Mouse (Mus musculus) bone marrow macrophage, adult 2 months (primary cell): ENCODE results near the gene Cage1. TPM values are rescaled to one million over a fixed set of nuclear protein-coding genes. Genes with fewer than 3 reads are reported as not detected.

Experiments
- H3K27ac ChIP-seq: 2 replicates; pipeline ENCODE4 v1.5.1; 2012; ENCODE audit warnings: low read depth, low read length; ENCODE audit not compliant: insufficient read depth
- H3K4me1 ChIP-seq: 2 replicates; pipeline ENCODE4 v1.6.1; 2012; ENCODE audit warnings: low read length; ENCODE audit not compliant: control insufficient read depth, insufficient read depth
- H3K4me3 ChIP-seq: 2 replicates; pipeline ENCODE4 v1.5.1; 2012; ENCODE audit warnings: mild to moderate bottlenecking, low read length, moderate library complexity; ENCODE audit not compliant: insufficient read depth
- CTCF ChIP-seq: IDR thresholded peaks from 2 replicates; pipeline ENCODE4 v1.5.1; 2012; ENCODE audit warnings: low read depth, mild to moderate bottlenecking, low read length, moderate library complexity
- POLR2A ChIP-seq: IDR thresholded peaks from 2 replicates; pipeline ENCODE4 v1.6.1; 2012; ENCODE audit warnings: mild to moderate bottlenecking, low read depth, low read length, borderline replicate concordance
- polyA plus RNA-seq: library from polyadenylated mRNA; stranded (reverse); fragments of >200 nt; gene quantifications from 2 replicates; pipeline ENCODE4 v1.2.4, GENCODE M21; 2012; ENCODE audit not compliant: missing spikeins, insufficient read depth, insufficient read length

Cage1 gene
- polyA plus RNA-seq, 1 experiment, result 0.44 TPM

DNA sequence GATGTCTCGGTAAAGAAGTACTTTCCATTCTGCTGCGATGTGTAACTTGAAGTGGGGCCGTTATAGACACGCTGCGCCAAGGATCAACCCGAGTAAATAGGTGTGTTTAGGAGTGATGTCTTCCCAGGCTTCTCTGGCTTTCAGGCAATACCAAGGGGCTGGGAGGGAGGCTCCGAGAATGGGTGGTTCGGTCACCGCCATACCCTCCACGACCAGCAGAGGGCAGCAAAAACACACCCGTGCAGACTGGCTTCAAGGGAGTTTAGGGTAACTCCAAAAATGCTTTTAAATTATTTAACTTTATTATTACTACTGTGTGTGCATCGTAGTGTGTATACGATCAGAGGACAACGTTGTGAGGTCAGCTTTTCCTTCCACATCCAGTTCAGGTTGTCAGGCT is 67.5 kb downstream of the Cage1 start:
- peaks cover 15% of the 10 kb centered on the region for H3K4me1 ChIP-seq
- no peak overlapping the region for H3K4me3 ChIP-seq
- H3K27ac ChIP-seq, result no peak overlapping the region
- TF ChIP-seq CTCF, result peak; percentile 91
- TF ChIP-seq POLR2A, result no peak

- TF ChIP-seq CTCF (no peak), POLR2A (no peak)
- H3K4me3 ChIP-seq, result no peak overlapping the region
- H3K4me1 ChIP-seq, result peaks cover 20% of the 10 kb centered on the region
- H3K27ac ChIP-seq, result no peak overlapping the region
Observed at GRCm38 (mm10) chr13:37967565-37967964, 69.3 kb downstream of the Cage1 start.

DNA sequence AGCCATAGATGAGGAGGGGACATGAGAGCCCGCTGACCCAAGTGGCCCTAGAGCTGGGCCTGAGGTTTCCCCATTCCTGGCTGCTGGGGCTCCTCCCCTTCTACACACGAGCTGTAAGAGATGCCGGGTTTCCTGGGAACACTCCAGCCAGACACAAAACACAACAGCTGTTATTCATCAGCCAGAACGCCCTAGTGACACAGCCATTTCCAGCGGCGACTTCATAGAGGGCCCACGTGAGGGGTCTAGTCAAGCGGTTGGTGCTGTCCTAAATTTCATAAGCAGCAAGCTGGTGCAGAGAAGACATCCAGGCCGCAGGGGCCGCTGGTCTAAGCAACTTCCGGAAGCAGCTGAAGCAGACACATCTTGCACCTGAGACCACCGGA is 69.8 kb downstream of the Cage1 start:
- H3K27ac ChIP-seq, result no peak overlapping the region
- no peak for TF ChIP-seq CTCF
- TF ChIP-seq POLR2A, result no peak
- H3K4me3 ChIP-seq, result no peak overlapping the region
- peaks cover 20% of the 10 kb centered on the region for H3K4me1 ChIP-seq

GRCm38 (mm10) chr13:37966256-37967051 is 70.4 kb downstream of the Cage1 start:
- Histone ChIP-seq H3K4me3 (no peak overlapping the region), H3K27ac (no peak overlapping the region), H3K4me1 (peaks cover 20% of the 10 kb centered on the region)

GRCm38 (mm10) chr13:37965126-37965914 is 71.5 kb downstream of the Cage1 start:
- TF ChIP-seq CTCF (peak; percentile 62; the same call in 1 of the 2 replicates), POLR2A (no peak)
- no peak overlapping the region for H3K4me3 ChIP-seq
- peak overlapping the region; percentile 52 for H3K27ac ChIP-seq
- H3K4me1 ChIP-seq, result peaks cover 20% of the 10 kb centered on the region

More at GRCm38 (mm10) chr13:37966256-37967051, 70.4 kb downstream of the Cage1 start:
- TF ChIP-seq POLR2A (no peak), CTCF (no peak)

DNA sequence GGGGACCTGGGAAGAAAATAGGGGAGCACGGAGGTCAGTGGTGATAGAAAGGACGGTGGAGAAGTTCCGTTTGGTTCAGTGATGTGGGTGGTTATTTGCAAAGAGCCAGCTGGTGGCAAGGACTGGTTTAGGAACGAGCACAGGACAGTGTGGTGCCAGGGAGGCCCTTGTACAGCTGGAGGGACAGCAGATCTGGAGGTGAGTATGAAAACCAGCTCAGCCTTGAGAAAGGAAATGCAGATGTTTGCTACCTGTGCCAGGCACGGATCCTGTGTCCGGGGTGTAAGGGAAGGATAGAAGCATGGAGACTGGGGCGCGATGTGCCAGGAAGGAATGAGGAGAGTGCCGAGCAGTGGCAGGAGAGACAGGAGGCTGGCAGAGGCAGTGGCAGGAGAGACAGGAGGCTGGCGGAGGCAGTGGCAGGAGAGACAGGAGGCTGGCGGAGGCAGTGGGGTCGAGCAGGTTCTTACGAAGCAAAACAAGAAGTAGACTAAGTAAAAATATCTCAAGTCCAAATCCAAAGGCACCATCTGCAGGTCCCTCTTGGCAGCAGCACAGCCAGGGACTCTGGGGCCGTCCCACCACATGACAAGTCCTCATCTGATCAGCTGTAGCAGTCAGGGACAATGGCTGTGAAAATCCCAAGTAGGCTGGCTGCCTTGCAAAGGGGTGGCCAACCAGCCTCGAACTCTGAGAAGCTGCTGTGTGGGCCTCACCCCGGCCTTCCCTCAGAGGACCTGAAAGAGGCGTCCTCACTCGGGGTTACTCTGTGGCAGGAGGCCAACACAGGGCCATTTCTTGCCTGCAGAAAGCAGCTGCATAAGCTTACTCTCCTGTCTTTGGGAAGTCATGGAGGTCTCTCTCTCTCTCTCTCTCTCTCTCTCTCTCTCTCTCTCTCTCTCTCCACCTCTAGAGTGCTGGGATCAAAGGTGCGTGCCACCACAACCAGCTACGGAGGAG is 72.5 kb downstream of the Cage1 start:
- Histone ChIP-seq H3K27ac (peak overlapping the region; percentile 52), H3K4me3 (peak overlapping the region; percentile 54), H3K4me1 (peaks cover 29% of the 10 kb centered on the region)
- TF ChIP-seq CTCF (no peak), POLR2A (no peak)

- Histone ChIP-seq H3K4me1 (peaks cover 33% of the 10 kb centered on the region), H3K27ac (peak overlapping the region; percentile 52)
- TF ChIP-seq POLR2A, result no peak
- TF ChIP-seq CTCF, result peak; percentile 66; the same call in 1 of the 2 replicates
Observed at GRCm38 (mm10) chr13:37963354-37964007, 73.4 kb downstream of the Cage1 start.

GRCm38 (mm10) chr13:37962541-37962940 is 74.3 kb downstream of the Cage1 start:
- Histone ChIP-seq H3K4me1 (peaks cover 36% of the 10 kb centered on the region), H3K4me3 (no peak overlapping the region), H3K27ac (no peak overlapping the region)
- TF ChIP-seq CTCF (no peak), POLR2A (no peak)

More at GRCm38 (mm10) chr13:37963354-37964007, 73.4 kb downstream of the Cage1 start:
- peak overlapping the region; percentile 54 for H3K4me3 ChIP-seq

- Histone ChIP-seq H3K4me3 (no peak overlapping the region), H3K4me1 (peaks cover 28% of the 10 kb centered on the region), H3K27ac (peak overlapping the region; percentile 91)
- TF ChIP-seq CTCF, result no peak
- no peak for TF ChIP-seq POLR2A
Observed at GRCm38 (mm10) chr13:37959936-37960335, 76.9 kb downstream of the Cage1 start.
